Mouse (Mus musculus): ENCODE results near the gene Dhps. TPM values are rescaled to one million over a fixed set of nuclear protein-coding genes. Genes with fewer than 3 reads are reported as not detected.
"Not testable (repeated sequence)": the region's sequence is repeated elsewhere in the genome, so short reads cannot be mapped to it uniquely, and the experiment has no call there.

Gene Dhps
- polyA plus RNA-seq, 1 experiment from 2014 or later, result 90.5 TPM

DNA sequence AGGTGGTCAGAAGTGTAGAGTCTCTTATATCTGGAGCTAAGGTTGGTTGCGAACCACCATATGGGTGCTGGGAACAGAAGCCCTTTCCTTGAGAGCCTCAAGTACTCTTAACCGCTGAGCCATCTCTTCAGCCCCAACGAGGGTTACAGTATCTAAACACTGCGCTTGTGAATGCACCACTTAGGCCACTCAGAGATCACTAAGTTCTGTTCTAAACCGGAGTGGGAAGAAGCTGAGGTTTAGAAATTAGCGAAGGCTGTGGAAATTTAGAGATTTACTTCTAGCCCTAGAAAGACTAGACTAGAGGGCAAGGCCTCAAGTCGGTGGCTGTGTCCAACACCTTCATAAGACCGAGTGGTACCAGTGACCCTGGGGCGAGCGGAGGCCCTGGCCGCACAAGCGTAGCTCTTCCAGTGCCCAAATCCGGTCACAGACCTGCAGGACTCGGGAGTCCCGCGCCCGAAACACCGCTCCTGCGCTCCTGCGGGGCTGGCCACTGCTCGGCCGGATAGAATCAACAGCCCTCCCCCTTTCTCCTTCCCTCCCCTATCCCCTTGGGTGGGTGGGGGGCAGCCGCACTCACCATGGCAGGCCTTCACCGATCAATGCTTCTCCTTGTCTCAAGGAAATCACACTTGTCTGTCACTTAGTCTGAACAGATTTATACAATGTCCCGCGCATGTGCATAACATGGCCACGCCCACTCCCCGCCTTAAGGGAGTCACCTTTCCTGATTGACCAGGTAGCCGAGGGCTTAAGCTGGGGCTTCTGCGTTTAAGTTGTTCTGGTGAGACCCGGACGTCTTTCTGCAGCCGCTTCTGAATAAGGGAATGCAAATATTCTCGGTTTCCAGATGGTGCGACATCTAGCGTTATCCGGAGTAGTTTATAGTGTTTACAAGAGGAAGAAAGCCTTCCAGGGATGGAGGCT lies 47.8 kb downstream of the Dhps start:
- no peaks in the 10 kb centered on the region for H3K9me3 ChIP-seq
- WGBS, result 8% methylated on average over 37 of the region's 37 CpGs
- peak; percentile 91 for ATAC-seq (ENCODE audit: low FRiP score)

GRCm38 (mm10) chr8:85120251-85120650 lies 48.7 kb downstream of the Dhps start:
- not testable (repeated sequence) for H3K9ac ChIP-seq; H3K36me3 ChIP-seq; H3K27me3 ChIP-seq; H3K4me2 ChIP-seq; H3K4me3 ChIP-seq; H3K9me3 ChIP-seq; ATAC-seq (ENCODE audit: low FRiP score); H3K27ac ChIP-seq; H3K4me1 ChIP-seq (replicated peaks)
- 77% methylated on average over 5 of the region's 5 CpGs for WGBS

More for the DNA sequence above, 47.8 kb downstream of the Dhps start:
- H3K4me3 ChIP-seq, result peak overlapping the region; percentile 64
- H3K27ac ChIP-seq, result peak overlapping the region; percentile 72
- H3K9ac ChIP-seq, result peak overlapping the region; percentile 82
- H3K36me3 ChIP-seq, result no peaks in the 10 kb centered on the region; the same call in 1 of the 2 replicates
- peaks cover 7% of the 10 kb centered on the region for H3K4me1 ChIP-seq (replicated peaks)
- H3K27me3 ChIP-seq, result 0 out of 2 replicates have a peak, but pooled peaks cover 2% of the 10 kb centered on the region
- peak overlapping the region; percentile 74 for H3K4me2 ChIP-seq

DNA sequence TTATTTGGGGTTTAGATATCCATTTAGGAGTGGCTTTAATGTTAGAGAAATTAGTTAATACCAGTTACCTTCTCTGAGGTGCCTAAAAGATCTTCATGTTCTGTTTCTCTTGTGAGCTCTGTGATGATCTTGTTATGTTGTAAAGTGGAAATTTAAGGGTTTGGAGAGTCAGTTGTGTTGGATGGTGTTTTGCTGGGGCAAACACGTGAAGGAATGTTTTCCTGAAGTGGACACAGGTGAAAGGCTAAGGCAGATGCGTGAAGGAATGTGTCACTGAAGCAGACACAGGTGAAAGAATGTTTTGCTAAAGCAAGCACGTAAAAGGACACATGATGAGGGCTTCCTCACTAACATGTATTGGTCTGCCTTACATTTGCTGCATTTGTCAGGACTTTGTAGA lies 51.4 kb downstream of the Dhps start, which contains the start of gene Zfp791:
Gene Zfp791, minus strand, starts transcription at position 101 of the 400 bp plus-strand sequence.
- Histone ChIP-seq H3K9ac (no peak within 1 kb of the TSS), H3K4me2 (no peak within 1 kb of the TSS), H3K9me3 (no peaks in the 10 kb centered on the region), H3K27me3 (0 out of 2 replicates have a peak, but pooled peaks cover 2% of the 10 kb centered on the region), H3K36me3 (no peaks in the 10 kb centered on the region), H3K4me3 (no peak within 1 kb of the TSS), H3K27ac (no peak within 1 kb of the TSS), H3K4me1 (replicated peaks) (peaks cover 7% of the 10 kb centered on the region)
- ATAC-seq (ENCODE audit: low FRiP score), result no peak
- 86% methylated on average over 3 of the region's 3 CpGs for WGBS

- ATAC-seq (ENCODE audit: low FRiP score), result no peak
- H3K4me2 ChIP-seq, result no peak overlapping the region
- H3K4me1 ChIP-seq (replicated peaks), result peaks cover 5% of the 10 kb centered on the region
- H3K27ac ChIP-seq, result no peak overlapping the region
- 0 out of 2 replicates have a peak, but pooled peaks cover 2% of the 10 kb centered on the region for H3K27me3 ChIP-seq
- H3K9ac ChIP-seq, result no peak overlapping the region
- no peaks in the 10 kb centered on the region for H3K9me3 ChIP-seq
- H3K36me3 ChIP-seq, result no peaks in the 10 kb centered on the region
- no peak overlapping the region for H3K4me3 ChIP-seq
- WGBS, result 91% methylated on average over 8 of the region's 8 CpGs
Measured at GRCm38 (mm10) chr8:85123691-85124090, 52.1 kb downstream of the Dhps start.

Small RNA genes lying within 50 kb of the gene (microRNA-seq; reads per million reads assigned to microRNA genes)
- gene Gm23388 (4.2 reads per million, percentile 13 among the genes with 10 or more reads in this experiment), gene Mir7070 (1.4 reads per million)

Other genes starting within 250 kb of the Dhps start
- gene Dand5, start 248.9 kb upstream of the Dhps start, polyA plus RNA-seq (2015; fragmentation: Nextera tagmentation; extraction: Ambion mirVana), result 10.8 and 11.5 TPM in 2 replicates
- 37.3 and 37.8 TPM in 2 replicates for gene Gadd45gip1, start 240.2 kb upstream of the Dhps start, polyA plus RNA-seq (2015; fragmentation: Nextera tagmentation; extraction: Ambion mirVana)
- gene Rad23a, start 231.1 kb upstream of the Dhps start, polyA plus RNA-seq (2015; fragmentation: Nextera tagmentation; extraction: Ambion mirVana), result 83.2 and 85.5 TPM in 2 replicates
- gene Calr, start 224.8 kb upstream of the Dhps start, polyA plus RNA-seq (2015; fragmentation: Nextera tagmentation; extraction: Ambion mirVana), result 646 and 672 TPM in 2 replicates
- gene Farsa, start 214.8 kb upstream of the Dhps start, polyA plus RNA-seq (2015; fragmentation: Nextera tagmentation; extraction: Ambion mirVana), result 107 and 109 TPM in 2 replicates
- 17.8 and 20.4 TPM in 2 replicates for gene Syce2, start 199.6 kb upstream of the Dhps start, polyA plus RNA-seq (2015; fragmentation: Nextera tagmentation; extraction: Ambion mirVana)
- gene Gcdh, start 177.8 kb upstream of the Dhps start, polyA plus RNA-seq (2015; fragmentation: Nextera tagmentation; extraction: Ambion mirVana), result 33.1 TPM in 2 replicates
- 0.64 and 1.00 TPM in 2 replicates for gene Klf1, start 169.8 kb upstream of the Dhps start, polyA plus RNA-seq (2015; fragmentation: Nextera tagmentation; extraction: Ambion mirVana)
- gene Dnase2a, start 163.2 kb upstream of the Dhps start, polyA plus RNA-seq (2015; fragmentation: Nextera tagmentation; extraction: Ambion mirVana), result 5.8 and 6.0 TPM in 2 replicates
- gene Mast1, start 134.4 kb upstream of the Dhps start, polyA plus RNA-seq (2015; fragmentation: Nextera tagmentation; extraction: Ambion mirVana), result 59.1 and 62.2 TPM in 2 replicates
- gene Rtbdn, start 124.8 kb upstream of the Dhps start, polyA plus RNA-seq (2015; fragmentation: Nextera tagmentation; extraction: Ambion mirVana), result 1.8 and 2.4 TPM in 2 replicates
- not detected in 2 replicates for gene Gm49661, start 102.3 kb upstream of the Dhps start, polyA plus RNA-seq (2015; fragmentation: Nextera tagmentation; extraction: Ambion mirVana)
- 1,362 and 1,388 TPM in 2 replicates for gene Prdx2, start 102.2 kb upstream of the Dhps start, polyA plus RNA-seq (2015; fragmentation: Nextera tagmentation; extraction: Ambion mirVana)
- gene Rnaseh2a, start 102.0 kb upstream of the Dhps start, polyA plus RNA-seq (2015; fragmentation: Nextera tagmentation; extraction: Ambion mirVana), result 61.4 and 62.1 TPM in 2 replicates
- 5.2 and 5.9 TPM in 2 replicates for gene Junb, start 93.0 kb upstream of the Dhps start, polyA plus RNA-seq (2015; fragmentation: Nextera tagmentation; extraction: Ambion mirVana)
- gene Hook2, start 81.2 kb upstream of the Dhps start, polyA plus RNA-seq (2015; fragmentation: Nextera tagmentation; extraction: Ambion mirVana), result 25.1 and 25.5 TPM in 2 replicates
- gene Best2, start 57.2 kb upstream of the Dhps start, polyA plus RNA-seq (2015; fragmentation: Nextera tagmentation; extraction: Ambion mirVana), result not detected in 2 replicates
- gene Asna1, start 46.5 kb upstream of the Dhps start, polyA plus RNA-seq (2015; fragmentation: Nextera tagmentation; extraction: Ambion mirVana), result 151 and 157 TPM in 2 replicates
- 139 and 141 TPM in 2 replicates for gene Trir, start 44.9 kb upstream of the Dhps start, polyA plus RNA-seq (2015; fragmentation: Nextera tagmentation; extraction: Ambion mirVana)
- 48.8 and 54.7 TPM in 2 replicates for gene Tnpo2, start 34.8 kb upstream of the Dhps start, polyA plus RNA-seq (2015; fragmentation: Nextera tagmentation; extraction: Ambion mirVana)
- gene Fbxw9, start 11.7 kb upstream of the Dhps start, polyA plus RNA-seq (2015; fragmentation: Nextera tagmentation; extraction: Ambion mirVana), result 59.2 and 66.2 TPM in 2 replicates
- gene Gm5741, start 3.8 kb upstream of the Dhps start, polyA plus RNA-seq (2015; fragmentation: Nextera tagmentation; extraction: Ambion mirVana), result 0.78 and 1.3 TPM in 2 replicates
- gene Wdr83os, start 9.0 kb downstream of the Dhps start, polyA plus RNA-seq (2015; fragmentation: Nextera tagmentation; extraction: Ambion mirVana), result 109 and 112 TPM in 2 replicates
- gene Wdr83, start 9.5 kb downstream of the Dhps start, polyA plus RNA-seq (2015; fragmentation: Nextera tagmentation; extraction: Ambion mirVana), result 50.5 and 53.0 TPM in 2 replicates
- 17.7 and 19.4 TPM in 2 replicates for gene Man2b1, start 11.5 kb downstream of the Dhps start, polyA plus RNA-seq (2015; fragmentation: Nextera tagmentation; extraction: Ambion mirVana)
- gene Zfp791, start 51.3 kb downstream of the Dhps start, polyA plus RNA-seq (2015; fragmentation: Nextera tagmentation; extraction: Ambion mirVana), result 3.1 and 3.4 TPM in 2 replicates
- not detected in 2 replicates for gene Cks1brt, start 80.2 kb downstream of the Dhps start, polyA plus RNA-seq (2015; fragmentation: Nextera tagmentation; extraction: Ambion mirVana)
- not detected in 2 replicates for gene Olfr371, start 154.2 kb downstream of the Dhps start, polyA plus RNA-seq (2015; fragmentation: Nextera tagmentation; extraction: Ambion mirVana)
- gene Orc6, start 227.9 kb downstream of the Dhps start, polyA plus RNA-seq (2015; fragmentation: Nextera tagmentation; extraction: Ambion mirVana), result 70.5 and 77.0 TPM in 2 replicates
- gene Vps35, start 228.0 kb downstream of the Dhps start, polyA plus RNA-seq (2015; fragmentation: Nextera tagmentation; extraction: Ambion mirVana), result 169 and 179 TPM in 2 replicates

Measured in hindbrain, embryonic 13.5 days (tissue).